Mouse (Mus musculus): ENCODE measurements around the gene Cit. TPM values are rescaled to one million over a fixed set of nuclear protein-coding genes. Genes with fewer than 3 reads are reported as not detected.

The Cit gene
- 70.8 and 78.6 TPM in 2 replicates for polyA plus RNA-seq (2012; ENCODE audit: low replicate concordance)

GRCm38 (mm10) chr5:115844766-115845634, at the start of gene Cit:
Gene Cit, plus strand, starts transcription at chr5:115845278.

GRCm38 (mm10) chr5:116024327-116024739, 179.3 kb downstream of the Cit start, which contains the start of gene Prkab1:
Gene Prkab1, minus strand, starts transcription at chr5:116024508.

Other genes with a start within 250 kb of the Cit start
- gene Rab35, start 213.4 kb upstream of the Cit start, polyA plus RNA-seq (2012; ENCODE audit: low replicate concordance): 42.1 and 124 TPM in 2 replicates
- gene Bicdl1, start 113.7 kb upstream of the Cit start, polyA plus RNA-seq (2012; ENCODE audit: low replicate concordance): 5.1 and 8.2 TPM in 2 replicates
- gene Prkab1, start 179.2 kb downstream of the Cit start, polyA plus RNA-seq (2012; ENCODE audit: low replicate concordance): 221 and 290 TPM in 2 replicates
- gene Tmem233, start 238.0 kb downstream of the Cit start, polyA plus RNA-seq (2012; ENCODE audit: low replicate concordance): not detected in 2 replicates